Mouse (Mus musculus): ENCODE results near the gene Cys1.
"Not testable (repeated sequence)": the region's sequence is repeated elsewhere in the genome, so short reads cannot be mapped to it uniquely, and the experiment has no call there.

Gene Cys1

GRCm38 (mm10) chr12:24681286-24682023, at the start of gene Cys1:
Gene Cys1 (minus strand): TSS chr12:24681813.
- DNase-seq (ENCODE audit: low spot score): no peak

- no peak for DNase-seq (ENCODE audit: low spot score)
Observed at GRCm38 (mm10) chr12:24724369-24724768, 42.8 kb upstream of the Cys1 start.

GRCm38 (mm10) chr12:24723859-24724258, 42.2 kb upstream of the Cys1 start:
- no peak for DNase-seq (ENCODE audit: low spot score)

- no peak for DNase-seq (ENCODE audit: low spot score)
Observed at GRCm38 (mm10) chr12:24723434-24723833, 41.8 kb upstream of the Cys1 start.

- no peak for DNase-seq (ENCODE audit: low spot score)
Observed at GRCm38 (mm10) chr12:24716721-24717301, 35.2 kb upstream of the Cys1 start.

- DNase-seq (ENCODE audit: low spot score): no peak
Observed at GRCm38 (mm10) chr12:24715268-24715896, 33.8 kb upstream of the Cys1 start.

GRCm38 (mm10) chr12:24714579-24715255, 33.1 kb upstream of the Cys1 start:
- DNase-seq (ENCODE audit: low spot score): no peak

GRCm38 (mm10) chr12:24712396-24712795, 30.8 kb upstream of the Cys1 start:
- no peak for DNase-seq (ENCODE audit: low spot score)

GRCm38 (mm10) chr12:24710672-24711071, 29.1 kb upstream of the Cys1 start:
- no peak for DNase-seq (ENCODE audit: low spot score)

GRCm38 (mm10) chr12:24709831-24710508, 28.4 kb upstream of the Cys1 start:
- DNase-seq (ENCODE audit: low spot score): no peak

- no peak for DNase-seq (ENCODE audit: low spot score)
Observed at GRCm38 (mm10) chr12:24709409-24709808, 27.8 kb upstream of the Cys1 start.

GRCm38 (mm10) chr12:24708824-24709218, 27.2 kb upstream of the Cys1 start:
- no peak for DNase-seq (ENCODE audit: low spot score)

- peak; percentile 88 for DNase-seq (ENCODE audit: low spot score)
Observed at GRCm38 (mm10) chr12:24707954-24708823, 26.6 kb upstream of the Cys1 start, which contains the start of gene Rrm2. Gene Rrm2 (plus strand): TSS chr12:24708241.

- no peak for DNase-seq (ENCODE audit: low spot score)
Observed at GRCm38 (mm10) chr12:24707480-24707802, 25.8 kb upstream of the Cys1 start.

- DNase-seq (ENCODE audit: low spot score): no peak
Observed at GRCm38 (mm10) chr12:24706764-24707479, 25.3 kb upstream of the Cys1 start.

- DNase-seq (ENCODE audit: low spot score): no peak
Observed at GRCm38 (mm10) chr12:24705502-24706263, 24.1 kb upstream of the Cys1 start.

GRCm38 (mm10) chr12:24703013-24703412, 21.4 kb upstream of the Cys1 start:
- DNase-seq (ENCODE audit: low spot score): no peak

- DNase-seq (ENCODE audit: low spot score): not testable (repeated sequence)
Observed at GRCm38 (mm10) chr12:24701621-24702020, 20.0 kb upstream of the Cys1 start.

- DNase-seq (ENCODE audit: low spot score): no peak
Observed at GRCm38 (mm10) chr12:24699578-24699977, 18.0 kb upstream of the Cys1 start.

GRCm38 (mm10) chr12:24698514-24698913, 16.9 kb upstream of the Cys1 start:
- DNase-seq (ENCODE audit: low spot score): no peak

Data from ovary, postnatal 10 days (tissue).